Mouse (Mus musculus): ENCODE measurements around the gene Slc35f1.

DNA sequence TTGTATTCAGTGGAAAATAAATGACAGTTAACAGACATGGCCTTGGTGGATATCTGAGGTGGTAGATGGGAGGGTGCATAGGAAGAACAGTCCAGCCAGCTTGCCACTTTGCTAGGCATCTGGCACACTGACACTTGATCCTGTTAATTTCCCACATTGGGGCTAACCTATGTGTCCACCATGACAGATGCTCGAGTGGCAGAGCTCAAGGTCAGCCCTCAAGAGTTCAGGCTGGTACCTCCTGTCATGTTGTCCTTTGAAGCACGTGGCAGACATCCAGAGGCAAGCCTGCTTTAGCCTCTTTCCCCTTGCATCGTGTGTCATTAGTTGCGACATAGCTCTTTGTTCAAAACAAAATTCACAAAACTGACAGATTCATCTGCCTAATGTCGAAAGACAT, 323.5 kb downstream of the Slc35f1 start:
- TF ChIP-seq EP300 (IDR thresholded peaks at IDR 0.05) (no peak), CTCF (IDR thresholded peaks at IDR 0.05) (no peak)
